Mouse (Mus musculus) urinary bladder, postnatal 25 days (tissue): ENCODE results near the gene Ripor2.

ENCODE experiments used
- DNase-seq: peaks from one replicate; pipeline ENCODE4 v3.0.0; 2022; ENCODE audit warnings: low spot score

The Ripor2 gene

DNA sequence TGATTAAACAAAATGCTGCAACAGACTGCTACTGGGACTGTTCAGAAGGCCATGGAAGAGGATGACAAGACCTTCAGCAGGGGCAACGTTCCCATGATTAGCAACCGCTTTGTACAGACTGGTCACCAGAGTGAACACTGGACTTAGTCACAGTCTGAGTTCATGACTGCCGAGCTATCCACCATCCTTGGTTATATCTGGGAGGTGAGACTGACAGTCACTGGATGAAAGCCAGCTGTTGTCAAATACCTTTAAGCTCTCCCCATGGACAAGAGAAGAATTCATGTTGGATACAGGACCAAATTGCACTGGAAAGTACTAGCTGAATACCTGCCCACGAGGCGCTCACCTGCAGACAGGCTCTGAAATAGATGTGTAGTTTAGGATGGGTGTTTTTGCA lies 2.4 kb downstream of the Ripor2 start:
- DNase-seq, result no peak

- DNase-seq, result no peak
Observed at GRCm38 (mm10) chr13:24584841-24585240, 2.9 kb downstream of the Ripor2 start.

DNA sequence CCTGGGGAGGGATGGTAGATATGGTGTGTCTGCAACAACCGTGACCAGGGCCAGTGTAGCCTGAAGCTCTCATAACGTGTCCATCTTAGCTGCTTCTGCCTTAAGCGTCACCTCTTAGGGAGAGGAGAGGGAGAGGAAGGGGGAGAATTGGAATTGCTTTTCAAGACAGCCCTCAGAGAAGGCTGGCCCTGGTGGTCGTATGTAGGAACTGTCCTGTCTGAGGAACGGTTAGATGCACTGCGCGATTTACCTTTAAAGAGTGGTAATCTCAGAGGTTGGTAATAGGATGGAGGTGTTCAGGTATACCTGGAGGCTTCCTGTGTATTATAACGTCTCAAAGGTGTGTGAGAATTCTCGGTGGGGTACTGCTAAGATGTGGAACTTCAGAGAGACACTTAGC lies 3.4 kb downstream of the Ripor2 start:
- DNase-seq, result no peak

DNA sequence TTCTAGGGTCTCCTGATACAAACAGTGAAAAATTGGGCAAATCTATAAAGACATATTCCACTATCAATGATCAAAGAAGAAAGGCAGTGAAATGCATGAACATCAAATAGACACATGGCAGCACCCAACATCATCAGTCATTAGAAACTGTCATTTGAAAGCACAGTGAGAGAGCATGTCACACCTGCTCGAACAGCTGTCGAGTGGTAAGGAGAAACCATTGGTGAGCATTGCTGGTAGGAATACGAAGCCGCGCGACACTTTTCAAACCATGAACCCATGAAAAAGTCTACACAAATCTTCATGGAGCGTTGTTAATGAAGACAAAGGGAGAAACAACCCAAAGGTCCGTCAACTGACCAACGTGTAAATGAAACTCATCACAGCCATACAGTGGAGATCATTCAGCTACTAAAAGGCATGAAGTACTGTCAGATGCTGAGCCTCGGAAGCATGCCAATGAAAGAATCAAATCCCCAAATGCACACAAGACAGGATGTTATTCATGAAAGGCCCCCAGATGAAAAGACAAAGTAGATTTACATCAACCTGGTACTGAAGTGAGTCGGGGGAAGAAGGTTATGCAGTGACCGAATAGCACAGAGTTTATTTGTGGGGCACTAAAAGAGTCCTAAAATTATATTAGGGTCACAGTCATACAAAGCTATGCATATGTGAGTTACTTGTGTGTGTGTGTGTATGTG lies 5.4 kb downstream of the Ripor2 start:
- DNase-seq, result no peak

GRCm38 (mm10) chr13:24588603-24589002 lies 6.6 kb downstream of the Ripor2 start:
- no peak for DNase-seq

DNA sequence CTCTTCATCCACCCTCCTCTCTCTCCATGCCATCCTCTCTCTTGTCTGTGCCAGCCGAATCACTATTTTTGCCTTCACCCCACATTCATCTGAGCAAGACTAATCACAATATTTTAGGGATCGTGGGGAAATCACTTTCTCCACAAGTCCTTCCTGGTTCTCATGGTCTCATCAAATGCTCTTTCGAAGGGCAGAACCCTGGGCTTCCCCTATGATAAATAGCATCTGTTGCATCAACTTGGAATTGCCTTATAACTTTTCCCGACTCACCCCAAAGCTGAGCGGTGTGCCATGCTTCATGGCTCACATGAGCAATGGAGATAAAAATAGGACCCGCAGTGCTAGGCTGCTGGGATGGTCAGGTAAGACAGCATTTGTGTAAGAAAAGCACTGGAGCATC lies 9.7 kb downstream of the Ripor2 start:
- no peak for DNase-seq

- DNase-seq, result no peak
Observed at GRCm38 (mm10) chr13:24594303-24594702, 12.3 kb downstream of the Ripor2 start.

DNA sequence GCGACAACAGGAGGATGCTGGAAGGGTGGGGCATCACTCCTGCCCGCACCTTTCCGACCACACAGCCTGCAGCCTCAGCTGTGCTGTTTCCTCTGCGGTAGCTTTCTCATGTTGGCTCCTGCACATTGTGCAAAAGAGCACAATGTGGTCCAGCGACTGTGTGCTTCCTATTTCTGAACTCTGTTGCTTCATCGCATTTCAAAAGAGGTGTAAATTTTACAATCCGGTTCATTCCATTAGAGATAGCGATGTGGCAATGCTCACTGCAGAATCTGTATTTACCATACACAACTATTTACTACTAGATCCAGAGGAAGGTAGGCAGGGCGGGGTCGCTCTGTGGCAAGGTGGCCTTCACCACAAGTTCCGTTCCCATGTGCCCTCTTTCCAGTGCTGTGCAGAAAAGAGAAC lies 17.6 kb downstream of the Ripor2 start:
- no peak for DNase-seq

GRCm38 (mm10) chr13:24602978-24603377 lies 21.0 kb downstream of the Ripor2 start:
- no peak for DNase-seq

DNA sequence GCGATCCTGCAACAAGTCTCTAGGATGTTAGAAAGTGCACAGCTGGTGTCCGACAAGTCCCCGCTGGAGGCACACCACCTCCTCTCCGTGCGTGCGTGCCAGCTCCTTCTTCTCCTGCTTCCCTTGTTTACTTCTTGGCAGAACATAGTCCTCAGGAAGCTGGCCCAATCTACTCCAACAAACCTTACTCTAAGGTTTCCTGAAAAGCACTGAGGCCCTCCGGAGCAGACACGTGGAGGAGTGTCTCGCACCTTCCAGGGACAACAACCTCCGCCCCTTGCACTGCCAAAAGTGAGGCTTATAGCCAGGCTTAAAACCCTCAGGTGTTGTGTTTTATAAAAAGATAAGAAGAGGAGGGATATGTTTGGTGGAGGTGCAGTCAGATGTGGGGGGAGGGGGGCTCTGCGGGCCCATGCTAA lies 21.6 kb downstream of the Ripor2 start:
- peak; percentile 6 for DNase-seq

DNA sequence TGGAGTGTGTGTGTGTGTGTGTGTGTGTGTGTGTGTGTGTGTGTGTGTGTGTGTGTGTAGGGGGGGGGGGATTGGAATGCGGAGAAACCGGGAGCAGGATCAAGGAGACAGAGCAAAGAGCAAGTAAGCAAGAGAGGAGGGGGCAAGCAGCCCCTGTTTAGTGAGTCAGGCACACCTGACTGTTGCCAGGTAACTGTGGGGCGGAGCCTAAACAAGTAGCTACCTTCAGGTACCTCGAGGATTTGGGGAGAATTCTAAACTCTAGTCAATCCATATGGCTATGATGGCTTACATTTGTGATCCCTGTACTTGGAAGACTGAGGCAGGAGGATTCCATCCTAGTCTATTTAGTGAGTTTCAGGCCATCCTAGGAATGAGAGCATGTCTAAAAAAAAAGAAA lies 22.1 kb downstream of the Ripor2 start:
- DNase-seq, result no peak

GRCm38 (mm10) chr13:24604761-24605591 lies 23.0 kb downstream of the Ripor2 start:
- no peak for DNase-seq

DNA sequence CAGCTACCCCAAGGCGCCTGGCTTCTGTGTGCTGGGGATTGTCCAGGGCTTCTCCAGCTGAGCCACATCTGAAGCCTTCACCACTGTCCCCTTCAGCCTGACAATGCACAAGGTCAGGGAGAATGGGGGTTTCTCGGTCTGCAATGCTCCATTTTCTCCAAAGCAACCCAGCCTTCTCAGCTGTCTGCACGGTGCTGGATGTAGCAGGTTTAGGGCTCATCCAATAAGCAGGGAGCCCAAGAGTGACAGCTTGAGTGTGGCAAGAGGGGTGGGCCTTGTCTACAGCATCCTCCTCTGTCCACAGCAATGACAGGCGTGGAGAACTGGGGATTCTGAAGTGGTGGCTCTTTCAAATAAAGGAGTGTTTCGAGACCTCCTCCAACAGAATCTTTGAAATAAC lies 23.8 kb downstream of the Ripor2 start:
- DNase-seq, result no peak

DNA sequence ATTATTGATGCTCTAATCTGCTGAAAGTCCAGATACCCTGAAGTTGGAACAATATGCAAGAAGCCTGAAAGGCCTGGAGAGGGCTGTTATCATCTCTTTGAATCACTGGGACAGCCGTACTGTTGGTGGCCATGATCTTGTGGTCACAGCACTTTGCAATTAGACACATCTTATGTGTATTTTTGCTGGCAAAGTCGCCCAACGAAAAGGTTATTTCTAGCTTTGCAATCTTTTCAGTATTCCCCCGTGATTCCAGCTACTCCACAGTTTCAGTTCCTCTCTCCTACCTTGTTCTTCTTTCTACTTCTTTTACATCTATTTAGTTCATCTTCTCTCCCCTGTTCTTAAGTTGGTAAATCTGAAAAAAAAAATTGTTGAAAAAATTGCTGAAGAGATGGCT lies 26.0 kb downstream of the Ripor2 start:
- DNase-seq, result no peak

GRCm38 (mm10) chr13:24608709-24609108 lies 26.7 kb downstream of the Ripor2 start:
- DNase-seq, result no peak

DNA sequence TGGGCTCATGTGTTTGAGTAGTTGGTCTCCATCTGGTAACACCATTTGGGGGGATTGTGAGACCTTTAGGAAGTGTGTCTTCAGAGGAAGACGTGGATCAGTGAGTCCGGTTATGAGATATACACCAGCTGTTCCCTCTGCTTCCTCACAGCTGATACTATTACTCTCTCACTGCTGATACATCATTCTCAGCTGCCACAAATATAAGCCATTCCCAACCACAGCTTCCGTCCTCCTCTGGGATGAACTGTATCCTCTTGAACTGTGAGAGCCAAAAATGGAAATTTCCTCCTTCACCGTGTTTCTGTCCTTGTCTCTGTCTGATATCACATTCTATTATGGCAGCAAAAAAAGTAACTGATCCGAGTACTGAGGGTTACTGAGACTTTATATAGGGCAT lies 28.9 kb downstream of the Ripor2 start:
- no peak for DNase-seq

DNA sequence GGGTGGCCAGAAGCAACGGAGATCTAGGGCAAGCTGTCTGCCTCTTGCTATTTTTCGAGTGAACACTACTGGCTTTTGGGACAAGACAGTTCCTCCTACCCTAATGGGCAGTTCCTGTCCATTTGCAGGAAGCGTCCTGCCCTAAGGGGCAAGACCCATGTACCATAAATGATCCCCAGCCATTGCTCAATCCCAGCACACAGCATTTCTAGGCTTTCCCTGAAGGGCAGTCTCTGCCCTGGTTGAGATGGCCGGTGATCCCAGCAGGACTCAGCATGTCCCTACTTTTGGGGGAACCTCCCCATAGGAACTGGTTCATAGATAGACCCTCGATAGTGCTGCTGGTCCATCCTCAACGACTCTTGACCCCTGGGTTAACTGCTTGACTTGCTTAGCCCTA lies 31.0 kb downstream of the Ripor2 start:
- DNase-seq, result no peak

- DNase-seq, result no peak
Observed at GRCm38 (mm10) chr13:24613433-24613832, 31.4 kb downstream of the Ripor2 start.

GRCm38 (mm10) chr13:24613927-24614780 lies 32.2 kb downstream of the Ripor2 start:
- DNase-seq, result no peak

- no peak for DNase-seq
Observed at GRCm38 (mm10) chr13:24615921-24616565, 34.1 kb downstream of the Ripor2 start.

DNA sequence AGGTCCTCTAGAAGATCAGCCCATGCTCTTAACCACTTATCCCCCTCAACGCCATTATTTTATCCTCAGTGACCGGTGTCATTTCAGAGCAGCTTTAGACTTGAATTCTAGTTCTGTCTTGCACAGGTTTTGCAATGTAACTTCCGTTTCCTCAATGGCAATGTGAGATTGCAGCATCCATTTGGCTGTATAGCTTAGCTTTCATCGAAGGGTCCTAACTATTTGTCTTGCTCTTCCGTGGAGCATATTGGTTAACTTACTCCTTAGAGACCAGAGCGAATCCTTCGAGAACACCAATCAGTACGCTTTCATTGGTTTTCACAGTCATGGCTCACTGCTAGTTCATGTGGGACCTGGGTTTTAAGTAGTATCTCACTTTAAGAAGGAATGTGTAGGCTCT lies 34.7 kb downstream of the Ripor2 start:
- no peak for DNase-seq
